Comparison of ENCODE assay signal across 8 mouse cellular contexts in genomic region chr7:19770375-19770754, GRCm38 (mm10). TPM values are rescaled to one million over a fixed set of nuclear protein-coding genes. Genes with fewer than 3 reads are reported as not detected.
DNase-seq lines count a peak whose midpoint lies in the region; ATAC-seq lines count a peak whose summit lies in the region.

No protein-coding gene starts in this region.

- H3K4me3 ChIP-seq in forebrain, embryonic 14.5 days (ENCODE audit: low read depth, low read length): peak overlapping the region; percentile 25

- peak; percentile 76 for DNase-seq in adrenal gland, adult 8-10 months
- peak; percentile 69 for DNase-seq in forebrain, embryonic 14.5 days (ENCODE audit: low spot score)
- peak; percentile 91 to 94 for DNase-seq in heart, postnatal 14 days
- DNase-seq in kidney, postnatal 36 days: peak; percentile 89 to 97
- DNase-seq in lung, postnatal 10 days: peak; percentile 94
- peak; percentile 93 for DNase-seq in retina, postnatal 1 day
- DNase-seq in urinary bladder, postnatal 14 days (ENCODE audit: low spot score): peak; percentile 91

- H3K4me1 ChIP-seq in forebrain, embryonic 14.5 days (ENCODE audit: control insufficient read depth, insufficient read depth, low read length): peaks cover 6% of the 10 kb centered on the region; the same call in 1 of the 2 replicates

- 2% methylated on average over 28 of the region's 28 CpGs for WGBS in forebrain, embryonic 14.5 days

- H3K27ac ChIP-seq in forebrain, embryonic 14.5 days (ENCODE audit: low read depth, low read length): no peak overlapping the region

- no peaks in the 10 kb centered on the region for H3K36me3 ChIP-seq in forebrain, embryonic 14.5 days (ENCODE audit: control insufficient read depth, insufficient read depth, low read length)

- peak overlapping the region; percentile 51; the same call in 1 of the 2 replicates for H3K9ac ChIP-seq in forebrain, embryonic 14.5 days (ENCODE audit: low read length)

- peaks cover 12% of the 10 kb centered on the region; the same call in 1 of the 2 replicates for H3K27me3 ChIP-seq in forebrain, embryonic 14.5 days (replicated peaks; ENCODE audit: control insufficient read depth, insufficient read depth, low read length)

- peak; percentile 66 for ATAC-seq in CD4-positive, CD25-positive, alpha-beta regulatory T cell, adult 4 months
- peak; percentile 82 for ATAC-seq in forebrain, embryonic 14.5 days

- peak overlapping the region; percentile 55 for H3K4me2 ChIP-seq in forebrain, embryonic 14.5 days (ENCODE audit: low read length)

- no peaks in the 10 kb centered on the region for H3K9me3 ChIP-seq in forebrain, embryonic 14.5 days (replicated peaks; ENCODE audit: control insufficient read depth, low read length)

- intact Hi-C loops in heart, postnatal 14 days (cut with DNase I): no loop called here

RNA-seq across cellular contexts. Expression of gene Bcam, which starts 0.5 kb away (rescaled TPM):
- polyA plus RNA-seq in CD4-positive, CD25-positive, alpha-beta regulatory T cell, adult 4 months (2017; shearing (Covaris generic)): 1 to 10 TPM; 2.5 to 3.7 TPM
- 10 to 100 TPM; 50.3 to 63.5 (median 55.3) TPM for total RNA-seq in adrenal gland, adult 8-10 months (2022)
- polyA plus RNA-seq in forebrain, embryonic 14.5 days (2014; fragmentation: Nextera tagmentation; extraction: Ambion mirVana): 5.8 and 7.6 TPM in 2 replicates
- 100 to 1,000 TPM; 225 to 236 TPM for total RNA-seq in heart, postnatal 14 days (2021)

RNA-seq across cellular contexts. Expression of gene Nectin2, which starts 20.1 kb away (rescaled TPM):
- under 1 TPM in 1 of 2 experiments, not detected in 1; 0.12 TPM for polyA plus RNA-seq in CD4-positive, CD25-positive, alpha-beta regulatory T cell, adult 4 months (2017; shearing (Covaris generic))
- total RNA-seq in adrenal gland, adult 8-10 months (2022): 100 to 1,000 TPM in 1 of 4 experiments, 10 to 100 TPM in 3; 72.1 to 116 (median 88.9) TPM
- polyA plus RNA-seq in forebrain, embryonic 14.5 days (2014; fragmentation: Nextera tagmentation; extraction: Ambion mirVana): 33.0 and 39.7 TPM in 2 replicates
- 10 to 100 TPM; 37.2 to 39.7 TPM for total RNA-seq in heart, postnatal 14 days (2021)

RNA-seq across cellular contexts. Expression of gene Cblc, which starts 26.2 kb away (rescaled TPM):
- not detected for polyA plus RNA-seq in CD4-positive, CD25-positive, alpha-beta regulatory T cell, adult 4 months (2017; shearing (Covaris generic))
- total RNA-seq in adrenal gland, adult 8-10 months (2022): under 1 TPM in 1 of 4 experiments, not detected in 3; 0.43 TPM
- polyA plus RNA-seq in forebrain, embryonic 14.5 days (2014; fragmentation: Nextera tagmentation; extraction: Ambion mirVana): not detected in 2 replicates
- not detected for total RNA-seq in heart, postnatal 14 days (2021)

RNA-seq across cellular contexts. Expression of gene Bcl3, which starts 52.2 kb away (rescaled TPM):
- polyA plus RNA-seq in CD4-positive, CD25-positive, alpha-beta regulatory T cell, adult 4 months (2017; shearing (Covaris generic)): 10 to 100 TPM; 16.0 to 20.5 TPM
- 10 to 100 TPM; 16.5 to 23.4 (median 21.9) TPM for total RNA-seq in adrenal gland, adult 8-10 months (2022)
- polyA plus RNA-seq in forebrain, embryonic 14.5 days (2014; fragmentation: Nextera tagmentation; extraction: Ambion mirVana): 0.75 TPM in 1 of 2 replicates, not detected in the other
- 1 to 10 TPM; 3.9 to 4.5 TPM for total RNA-seq in heart, postnatal 14 days (2021)

RNA-seq across cellular contexts. Expression of gene Tomm40, which starts 55.1 kb away (rescaled TPM):
- 1 to 10 TPM; 3.7 to 6.9 TPM for polyA plus RNA-seq in CD4-positive, CD25-positive, alpha-beta regulatory T cell, adult 4 months (2017; shearing (Covaris generic))
- total RNA-seq in adrenal gland, adult 8-10 months (2022): 100 to 1,000 TPM; 119 to 134 (median 125) TPM
- 86.3 and 109 TPM in 2 replicates for polyA plus RNA-seq in forebrain, embryonic 14.5 days (2014; fragmentation: Nextera tagmentation; extraction: Ambion mirVana)
- total RNA-seq in heart, postnatal 14 days (2021): 100 to 1,000 TPM; 107 to 120 TPM
